Mouse (Mus musculus): ENCODE data around the gene Rnf217.

Rnf217 gene

DNA sequence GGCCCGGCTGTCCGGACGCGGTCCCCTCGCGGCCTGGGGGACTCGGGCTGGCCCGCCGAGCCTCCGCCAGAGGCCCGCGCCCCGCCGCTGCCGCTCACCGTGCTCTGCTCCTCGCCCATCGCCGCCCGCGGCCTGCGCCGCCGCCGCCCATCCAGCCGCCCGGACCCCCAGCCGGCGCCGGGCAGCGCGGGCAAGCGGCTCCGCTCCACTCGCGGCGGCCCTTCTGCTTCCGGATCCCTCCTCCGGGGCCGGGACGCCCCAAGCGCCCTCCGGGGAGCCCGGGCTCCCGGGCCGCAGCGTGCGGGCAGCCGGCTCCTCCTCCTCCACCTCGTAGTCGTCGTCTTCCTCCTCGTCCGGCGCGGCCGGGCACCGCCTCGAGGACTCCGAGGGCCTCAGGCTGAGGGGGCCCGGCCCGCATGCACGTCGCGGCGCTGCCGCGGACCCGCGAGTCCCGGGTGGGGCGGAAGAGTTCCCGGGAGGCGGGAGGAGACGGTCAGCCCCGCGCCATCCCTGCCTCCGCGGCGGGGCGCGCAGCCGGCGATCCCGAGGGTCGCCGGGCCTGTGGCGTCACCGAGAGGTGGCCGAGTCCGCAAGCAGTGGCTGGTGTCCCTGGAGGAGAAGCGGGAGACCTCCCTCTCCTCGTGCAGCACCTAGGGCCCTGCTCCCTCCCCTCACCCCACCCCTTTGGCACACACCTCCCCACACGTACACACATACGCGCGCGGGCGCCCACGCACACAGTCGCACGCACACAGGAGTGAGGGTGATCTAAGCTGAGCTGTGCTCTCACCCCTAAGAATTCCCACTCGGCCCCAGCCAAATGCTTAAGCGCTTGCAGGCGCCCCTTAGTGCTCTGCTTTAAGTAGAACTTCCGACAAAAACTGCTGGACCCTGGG is at the start of gene Rnf217:
TSS of gene Rnf217 (minus strand) at position 119 of the 896 bp plus-strand sequence.
- DNase-seq: peak; percentile 85

DNA sequence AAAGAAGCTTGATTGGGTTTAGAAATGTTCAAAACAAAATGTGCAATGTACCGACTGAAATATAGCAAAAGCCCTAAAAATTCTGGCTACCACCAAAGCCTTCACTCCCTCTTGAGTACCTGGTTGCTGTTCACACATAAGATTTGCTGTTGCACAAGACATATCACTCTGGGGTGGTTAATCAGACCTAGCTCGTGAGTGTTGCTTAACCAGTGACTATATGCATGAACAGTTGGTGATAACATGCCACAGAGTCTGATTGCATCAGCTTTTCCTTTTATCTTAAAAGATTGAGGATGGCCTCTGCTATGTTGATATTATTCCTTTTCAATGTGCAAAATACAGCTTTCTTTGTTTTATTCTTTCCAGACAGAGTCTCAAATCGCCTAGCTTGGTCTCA is 38.3 kb upstream of the Rnf217 start:
- DNase-seq: no peak

GRCm38 (mm10) chr10:31646083-31646482 is 37.1 kb upstream of the Rnf217 start:
- DNase-seq: no peak

- no peak for DNase-seq
Observed at GRCm38 (mm10) chr10:31635098-31635497, 26.1 kb upstream of the Rnf217 start.

GRCm38 (mm10) chr10:31632005-31632404 is 23.0 kb upstream of the Rnf217 start:
- no peak for DNase-seq

DNA sequence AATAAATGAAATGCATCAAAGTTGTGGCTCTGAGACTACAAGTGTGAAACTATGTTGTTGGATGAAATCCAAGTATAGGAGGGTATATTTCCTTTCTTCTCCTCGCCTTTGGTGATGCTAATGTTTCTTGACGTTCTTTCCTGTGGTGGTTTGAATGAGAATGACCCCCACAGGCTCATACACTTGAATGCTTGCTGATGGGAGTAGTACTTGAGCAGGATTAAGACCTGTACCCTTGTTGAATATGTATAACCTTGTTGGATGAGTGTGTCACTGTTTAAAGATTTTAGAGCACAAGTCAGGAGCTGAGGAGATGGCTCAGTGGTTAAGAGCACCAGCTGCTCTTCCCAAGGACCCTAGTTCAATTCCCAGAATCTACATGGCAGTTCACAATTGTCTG is 6.4 kb upstream of the Rnf217 start:
- DNase-seq: no peak

DNA sequence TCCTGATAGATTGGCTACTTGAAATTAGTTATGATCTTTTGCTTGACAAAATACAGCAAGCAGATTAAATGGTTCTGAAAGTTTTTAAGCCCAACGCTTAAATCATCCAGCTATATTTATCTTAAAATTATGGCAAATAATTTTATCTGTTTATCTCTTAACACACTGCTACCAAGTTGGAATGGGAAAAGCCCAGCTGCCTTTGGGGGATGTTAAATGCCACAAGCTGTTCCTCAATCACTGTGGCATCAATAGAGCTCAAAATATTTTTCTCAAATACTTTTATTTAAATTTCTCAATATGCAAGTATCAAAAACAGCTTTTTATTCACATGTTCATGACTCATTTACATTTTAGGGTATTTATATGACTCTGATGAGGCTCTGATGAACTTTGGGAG is 5.1 kb upstream of the Rnf217 start:
- DNase-seq: no peak

DNA sequence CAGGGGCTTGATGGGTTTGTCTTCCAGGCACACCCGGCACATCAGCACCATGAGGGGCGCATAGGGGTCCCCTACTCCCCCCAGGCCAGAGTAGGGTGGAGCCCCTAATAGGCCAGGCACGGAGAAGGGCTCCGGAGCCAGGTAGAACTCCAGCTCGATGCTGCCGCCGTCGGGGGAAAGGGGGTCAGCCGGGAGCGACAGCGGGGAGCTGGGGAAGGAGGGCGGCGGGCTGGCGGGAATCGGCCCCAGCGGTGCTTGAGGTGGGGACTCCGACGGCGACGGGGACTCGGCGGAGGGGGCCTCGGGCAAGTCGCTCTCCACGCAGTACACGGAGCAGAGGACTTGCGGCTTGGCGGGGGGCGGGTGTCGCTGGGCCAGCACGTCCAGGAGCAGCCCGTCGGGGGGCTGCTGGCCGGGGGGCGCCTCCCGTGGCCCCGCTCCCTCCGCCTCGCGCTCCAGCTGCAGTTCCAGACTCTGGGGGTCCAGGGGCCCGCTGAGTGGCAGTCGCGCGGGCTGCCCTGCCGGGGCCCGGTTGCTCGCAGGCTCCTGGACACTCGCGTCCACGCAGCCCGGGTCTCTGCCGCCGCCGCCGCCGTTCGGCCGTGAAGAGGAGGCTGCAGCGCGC is 431 bp downstream of the Rnf217 start:
- DNase-seq: peak; percentile 12

- no peak for DNase-seq
Observed at GRCm38 (mm10) chr10:31606981-31607867, 1.8 kb downstream of the Rnf217 start.

GRCm38 (mm10) chr10:31603855-31604254 is 5.1 kb downstream of the Rnf217 start:
- no peak for DNase-seq

DNA sequence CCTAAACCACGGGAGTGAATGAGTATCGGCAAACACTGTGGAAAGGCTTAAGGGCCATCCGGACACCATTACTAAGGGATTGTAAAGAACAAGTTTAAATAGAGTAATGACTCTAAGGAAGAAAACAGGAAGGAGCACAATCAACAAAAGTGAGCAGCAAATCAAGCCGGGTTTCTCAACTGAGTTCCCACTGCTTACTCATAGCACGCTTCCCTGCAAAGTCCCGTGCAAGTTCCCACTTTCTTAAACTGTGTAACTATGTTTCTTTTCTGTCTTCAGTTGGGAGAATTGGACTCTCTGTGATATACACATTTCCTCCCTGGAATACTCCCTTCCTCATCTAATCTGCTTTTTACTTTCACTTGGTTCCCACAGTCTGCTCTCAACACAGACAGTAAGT is 8.9 kb downstream of the Rnf217 start:
- no peak for DNase-seq

- no peak for DNase-seq
Observed at GRCm38 (mm10) chr10:31597886-31598285, 11.1 kb downstream of the Rnf217 start.

- DNase-seq: no peak
Observed at GRCm38 (mm10) chr10:31596804-31597203, 12.2 kb downstream of the Rnf217 start.

- no peak for DNase-seq
Observed at GRCm38 (mm10) chr10:31595326-31595725, 13.7 kb downstream of the Rnf217 start.

DNA sequence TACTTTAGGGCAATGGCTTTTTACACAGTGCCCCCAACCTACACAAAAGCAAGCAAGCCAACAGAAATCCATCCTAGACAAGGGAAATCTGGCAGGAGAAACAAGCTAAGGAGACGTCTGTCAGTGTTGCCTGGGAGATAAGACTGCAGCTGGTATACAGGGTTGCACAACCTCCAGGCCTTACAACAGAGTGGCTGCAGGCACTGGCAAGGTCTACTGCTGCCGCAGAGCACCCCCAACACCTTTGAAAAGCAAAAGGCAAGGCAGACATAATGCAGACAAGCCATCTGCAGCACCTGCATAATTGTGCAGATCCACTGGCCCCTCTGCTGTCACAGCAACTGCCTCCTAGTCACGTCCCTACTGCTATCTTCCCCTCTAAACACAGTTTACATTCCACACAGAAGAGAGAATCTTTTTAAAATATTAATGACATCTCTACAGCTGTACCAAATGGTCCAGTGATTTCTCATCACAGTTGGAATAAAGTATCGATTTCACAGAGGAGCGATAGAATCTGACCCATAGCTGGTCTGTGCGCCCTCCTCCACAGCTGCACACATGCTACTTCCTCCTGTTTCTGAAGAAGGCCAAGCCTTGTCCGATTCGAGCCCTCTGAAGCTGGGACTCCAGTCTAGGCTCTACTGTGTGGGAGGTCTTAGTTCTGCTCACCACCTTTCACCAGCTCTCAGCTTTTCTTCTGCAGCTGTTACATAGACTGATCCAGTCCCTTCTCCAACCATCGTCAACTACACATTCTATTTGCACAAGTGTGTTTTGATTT is 16.1 kb downstream of the Rnf217 start:
- no peak for DNase-seq

DNA sequence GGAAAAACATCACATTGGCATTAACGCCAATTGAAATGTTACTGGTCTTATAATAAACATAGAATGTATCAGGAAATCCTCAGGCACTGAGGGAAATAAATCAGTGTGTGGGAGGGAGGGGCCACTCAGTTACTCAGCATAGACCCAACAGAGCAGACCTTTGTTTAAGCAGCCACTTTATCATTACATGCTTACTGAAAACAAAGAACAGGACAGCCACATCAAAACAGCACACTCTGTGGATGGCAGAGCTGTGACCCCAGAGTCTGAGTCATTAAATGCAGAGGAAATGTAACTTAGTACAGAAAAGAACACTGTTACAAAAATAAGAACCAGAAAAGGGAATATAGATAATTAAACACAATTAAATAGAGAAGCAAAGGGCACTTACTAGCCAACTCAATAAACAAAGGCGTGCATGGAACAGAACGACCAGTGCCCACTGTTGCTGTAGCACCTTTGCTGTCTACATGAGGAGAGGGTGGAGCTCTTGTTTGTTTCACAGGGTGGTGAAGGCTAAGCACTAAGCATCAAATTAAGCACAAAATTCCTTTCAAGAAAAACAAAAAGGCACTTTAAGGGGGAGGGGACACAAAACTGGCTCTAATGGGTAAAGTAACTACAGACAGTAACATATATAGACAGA is 16.8 kb downstream of the Rnf217 start:
- no peak for DNase-seq

DNA sequence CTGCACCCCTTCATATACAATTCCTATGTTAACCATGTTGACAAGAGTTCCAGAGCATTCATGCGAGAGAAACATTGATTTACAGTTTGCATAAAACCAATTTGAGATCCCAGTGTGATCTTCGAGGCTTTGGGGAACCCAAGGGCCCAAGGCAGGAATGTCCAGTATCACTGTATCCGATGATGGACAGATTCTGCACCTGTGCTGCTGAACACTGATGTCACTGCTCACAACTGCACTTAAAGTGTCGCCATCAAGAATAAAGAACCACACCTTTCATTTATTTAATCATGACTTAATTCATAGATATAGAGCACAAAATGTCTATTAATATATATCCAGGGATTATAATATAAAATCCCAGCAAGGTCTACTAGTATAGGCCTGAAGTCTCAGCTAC is 28.3 kb downstream of the Rnf217 start:
- DNase-seq: no peak

DNA sequence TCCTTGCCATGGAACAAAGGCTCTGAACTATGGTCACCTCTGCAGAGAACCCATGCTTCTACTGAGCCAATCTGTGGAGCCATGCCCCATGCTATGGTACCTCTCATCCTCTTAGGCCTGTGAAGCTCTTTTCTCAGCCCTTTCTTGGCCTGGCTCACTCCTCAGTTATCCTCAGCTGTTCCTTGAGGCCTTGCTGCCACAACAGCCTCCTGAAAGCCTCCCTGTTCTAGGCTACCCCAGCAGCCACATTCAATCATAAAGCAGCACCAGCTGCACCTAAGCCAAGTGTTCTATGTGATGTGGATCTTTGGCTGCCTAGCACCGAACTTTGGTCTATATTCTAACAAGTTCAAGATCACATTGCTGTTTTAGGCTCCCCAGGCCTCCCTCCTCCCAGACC is 28.9 kb downstream of the Rnf217 start:
- DNase-seq: no peak

GRCm38 (mm10) chr10:31573267-31573666 is 35.7 kb downstream of the Rnf217 start:
- no peak for DNase-seq

- no peak for DNase-seq
Observed at GRCm38 (mm10) chr10:31557311-31557710, 51.7 kb downstream of the Rnf217 start.

- DNase-seq: no peak
Observed at GRCm38 (mm10) chr10:31555433-31555960, 53.5 kb downstream of the Rnf217 start.

DNA sequence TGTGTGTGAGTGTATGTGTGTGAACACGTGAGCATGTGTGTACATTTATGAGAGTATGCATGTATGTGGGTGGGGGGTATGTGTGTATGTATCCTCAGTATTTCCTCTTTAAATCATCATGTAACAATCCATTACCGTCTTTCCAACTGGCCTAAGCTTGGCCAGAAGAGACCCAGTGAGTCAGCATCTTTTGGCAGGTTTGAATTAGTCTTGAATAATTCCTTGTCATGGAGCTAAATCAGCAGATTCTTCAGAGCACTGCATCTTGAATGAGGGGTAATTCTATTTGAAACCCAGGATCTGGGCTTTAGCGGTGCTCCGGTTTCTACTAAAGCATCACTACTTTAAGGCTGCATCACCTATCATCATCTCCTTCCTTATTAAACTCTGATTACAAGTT is 55.7 kb downstream of the Rnf217 start:
- DNase-seq: no peak
